Mouse (Mus musculus) embryo, embryonic 10.5 days (tissue): ENCODE measurements around the gene Bank1.

ENCODE experiments used
- DNase-seq: peaks from one replicate; pipeline ENCODE4 v3.0.0-alpha.2; 2015; ENCODE audit warnings: low spot score

Gene Bank1

DNA sequence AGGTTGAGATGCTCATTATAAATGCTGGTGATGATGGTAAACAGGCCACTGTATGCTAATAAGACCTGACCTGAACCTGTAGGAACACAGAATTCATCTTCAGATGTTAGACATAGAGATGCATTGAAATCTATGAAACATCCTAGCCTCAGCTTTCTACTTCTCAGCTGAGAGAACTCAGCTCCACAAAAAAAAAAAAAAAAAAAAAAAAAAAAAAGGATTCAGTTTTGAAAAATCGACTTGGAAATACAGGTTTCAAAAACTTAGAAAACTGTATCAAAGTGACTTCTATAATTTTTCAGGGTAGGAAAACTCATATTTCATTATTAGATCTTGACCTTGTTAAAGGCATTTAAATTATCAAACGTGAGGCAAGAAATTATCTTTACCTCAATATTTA is 222.5 kb downstream of the Bank1 start:
- DNase-seq = no peak

DNA sequence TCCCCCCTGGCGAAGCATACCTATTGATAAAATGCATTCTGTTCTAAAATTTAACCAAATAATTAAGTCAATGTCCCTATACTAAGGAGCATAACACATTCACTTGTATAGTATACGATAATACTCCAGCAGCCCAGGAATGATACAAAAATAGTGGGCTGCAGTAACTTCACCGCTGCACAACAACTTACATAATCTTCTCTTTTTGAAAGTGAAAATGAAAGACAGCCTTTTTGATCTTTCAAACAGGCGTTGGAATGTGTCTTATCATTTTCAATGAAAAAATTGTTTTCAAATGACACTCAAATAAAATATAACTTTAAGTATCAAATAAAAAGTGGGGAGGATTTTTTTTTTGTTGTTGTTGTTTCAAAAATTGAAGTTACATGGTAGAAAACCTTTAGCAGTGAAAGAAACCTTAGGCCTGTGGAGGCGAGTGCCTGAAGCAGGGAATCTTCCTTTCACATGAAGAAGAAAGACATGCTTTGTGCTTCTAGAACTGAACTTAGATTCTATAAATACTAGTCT is 224.8 kb downstream of the Bank1 start:
- DNase-seq = no peak

GRCm38 (mm10) chr3:136100292-136100691 is 225.6 kb downstream of the Bank1 start:
- no peak for DNase-seq

DNA sequence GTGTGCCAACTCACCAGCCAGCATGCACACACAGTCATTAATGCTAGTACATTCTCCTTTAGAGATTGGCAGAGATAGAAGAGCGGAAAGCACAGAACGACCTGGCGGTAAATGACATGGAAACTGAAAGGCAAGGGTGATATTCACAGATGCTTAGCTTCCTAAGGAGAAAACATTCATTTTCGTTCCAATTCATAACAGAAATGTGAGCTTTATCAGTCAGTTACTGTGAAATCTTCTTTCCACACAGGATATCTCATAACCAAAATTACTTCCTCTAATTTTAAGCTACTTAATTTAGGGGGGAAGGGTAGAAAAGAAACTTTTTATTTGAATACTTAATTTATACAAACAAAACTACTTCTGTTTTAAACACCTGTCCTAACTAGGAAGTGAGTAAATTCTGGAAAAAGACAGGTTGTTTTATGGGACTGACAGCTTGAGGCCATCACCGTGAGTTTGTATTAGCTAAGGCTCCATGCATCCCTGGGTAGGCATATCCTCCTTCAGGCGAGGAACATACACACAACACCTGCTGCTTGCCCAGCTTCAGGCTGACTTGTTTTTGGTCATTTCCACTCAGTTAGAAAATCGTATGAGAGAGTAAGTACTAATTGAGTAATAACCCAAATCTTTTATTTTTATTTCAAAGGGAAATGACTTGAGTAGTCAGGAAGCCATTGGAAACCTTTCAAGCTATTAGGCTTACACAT is 238.8 kb downstream of the Bank1 start:
- DNase-seq = no peak

- DNase-seq = no peak
Measured at GRCm38 (mm10) chr3:136086431-136086830, 239.4 kb downstream of the Bank1 start.

GRCm38 (mm10) chr3:136085077-136085476 is 240.8 kb downstream of the Bank1 start:
- no peak for DNase-seq

DNA sequence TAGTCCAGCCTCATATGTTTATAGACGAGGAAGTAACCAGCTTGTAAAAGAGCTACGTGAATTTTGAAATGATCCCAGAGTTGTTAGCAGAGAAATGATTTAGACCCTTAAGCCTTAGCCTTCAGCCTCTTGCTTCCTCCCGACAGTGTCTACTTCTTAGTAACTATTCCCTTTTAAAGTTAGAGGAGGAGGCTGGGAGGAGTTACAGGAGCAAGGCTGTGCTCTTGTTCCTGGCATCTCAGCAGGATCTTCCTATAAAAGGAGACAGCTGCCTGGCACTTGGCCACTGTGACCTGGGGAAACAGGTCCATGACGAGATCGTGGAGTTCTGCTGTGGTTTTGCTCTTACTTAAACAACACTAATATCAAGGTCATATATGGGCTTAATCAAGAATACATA is 241.8 kb downstream of the Bank1 start:
- no peak for DNase-seq

DNA sequence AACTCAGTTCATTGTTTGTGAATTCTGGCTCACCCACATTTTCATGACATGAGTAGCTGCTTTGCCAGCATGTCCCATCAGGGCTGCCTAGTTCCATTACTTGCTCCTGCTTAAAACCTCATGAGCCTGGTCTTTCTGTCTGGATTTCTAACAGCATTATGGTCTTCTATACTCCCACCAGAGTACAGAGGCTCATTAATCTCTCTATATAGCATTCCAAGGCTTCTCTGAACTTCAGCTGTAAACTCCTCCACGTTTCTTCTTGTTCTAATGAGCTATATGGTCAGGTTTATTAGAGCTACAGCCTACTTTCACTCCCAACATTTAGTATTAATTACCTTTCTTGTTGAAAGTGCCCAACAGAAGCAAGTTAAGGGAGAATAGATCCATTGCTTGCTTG is 244.6 kb downstream of the Bank1 start:
- no peak for DNase-seq

GRCm38 (mm10) chr3:136078535-136078934 is 247.3 kb downstream of the Bank1 start:
- DNase-seq = no peak

GRCm38 (mm10) chr3:136070394-136070793 is 255.5 kb downstream of the Bank1 start:
- no peak for DNase-seq

DNA sequence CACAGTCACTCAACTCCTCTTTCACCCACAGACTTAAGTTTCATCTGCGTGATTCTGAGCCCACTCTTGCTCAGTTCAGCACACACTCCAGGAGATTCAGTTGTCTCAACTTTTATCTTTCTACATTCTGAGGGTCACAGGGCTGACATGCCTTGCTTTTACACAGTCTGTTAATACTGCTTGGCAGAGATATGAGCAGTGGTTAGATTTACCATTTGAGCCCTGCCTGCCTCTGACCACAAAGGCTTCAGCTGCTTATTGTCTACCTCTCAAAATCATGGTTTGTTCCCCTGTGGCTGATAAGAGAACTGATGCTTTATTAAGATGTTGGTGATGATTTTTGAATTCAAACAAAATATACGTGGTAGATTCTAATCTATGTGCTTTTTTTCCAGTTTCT is 264.0 kb downstream of the Bank1 start:
- DNase-seq = no peak

- no peak for DNase-seq
Measured at GRCm38 (mm10) chr3:136050635-136051034, 275.2 kb downstream of the Bank1 start.

- DNase-seq = no peak
Measured at GRCm38 (mm10) chr3:136050215-136050614, 275.7 kb downstream of the Bank1 start.

DNA sequence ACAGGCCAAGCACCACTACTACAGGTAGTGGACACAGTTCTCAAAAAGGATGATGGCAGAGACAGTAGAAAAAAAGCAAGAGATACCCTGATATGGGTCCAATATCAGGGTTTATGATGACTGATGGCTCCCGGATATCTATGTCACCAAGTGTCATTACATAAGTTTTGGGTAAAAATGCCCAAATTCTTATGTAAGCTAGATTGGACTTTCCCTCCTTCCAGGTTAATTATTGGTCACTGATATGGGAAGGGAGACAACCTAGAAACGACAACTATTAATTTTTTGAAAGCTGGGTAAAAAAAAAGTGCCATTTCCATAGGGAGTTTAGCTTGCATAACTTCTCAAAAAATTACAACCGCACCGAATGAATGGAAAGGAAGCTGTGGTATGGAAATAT is 277.8 kb downstream of the Bank1 start:
- DNase-seq = no peak

DNA sequence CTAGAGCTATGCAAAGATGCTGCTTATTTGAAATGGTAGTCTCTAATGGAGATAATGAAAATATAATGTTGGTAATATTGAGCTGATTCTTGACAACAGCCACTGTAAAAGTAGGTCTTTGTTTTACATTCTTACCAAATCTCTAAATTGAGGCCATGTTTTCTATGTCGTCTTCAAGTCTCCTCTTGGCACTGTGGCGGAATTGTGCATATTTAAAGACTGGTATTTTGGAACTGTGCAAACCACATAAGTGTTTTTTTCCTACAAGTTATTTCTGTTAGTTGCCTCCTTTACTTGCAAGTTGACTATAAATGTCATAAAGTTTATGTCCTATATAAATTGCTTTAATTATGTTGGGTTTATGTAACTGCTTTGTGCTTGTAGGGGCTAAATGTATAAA is 280.5 kb downstream of the Bank1 start:
- no peak for DNase-seq

DNA sequence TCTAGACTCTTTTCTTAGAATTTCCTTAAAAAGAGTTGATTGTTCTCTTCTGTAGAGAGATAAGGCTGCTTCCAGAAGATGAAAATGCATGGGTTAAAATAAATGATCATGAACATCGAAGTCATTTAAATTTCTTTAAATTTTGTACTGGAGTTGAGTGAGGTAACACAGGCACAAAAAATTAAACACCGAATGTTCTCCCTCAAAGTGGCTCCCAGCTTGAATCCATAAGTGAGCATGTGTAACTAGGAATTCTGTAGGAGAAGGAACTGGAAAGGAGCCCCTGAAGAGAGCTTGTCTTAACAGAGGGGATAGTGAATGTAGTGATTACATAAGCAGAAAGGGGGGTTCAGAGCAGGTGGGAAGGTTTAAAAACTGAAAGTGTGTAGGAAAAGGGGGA is 285.8 kb downstream of the Bank1 start:
- DNase-seq = no peak

DNA sequence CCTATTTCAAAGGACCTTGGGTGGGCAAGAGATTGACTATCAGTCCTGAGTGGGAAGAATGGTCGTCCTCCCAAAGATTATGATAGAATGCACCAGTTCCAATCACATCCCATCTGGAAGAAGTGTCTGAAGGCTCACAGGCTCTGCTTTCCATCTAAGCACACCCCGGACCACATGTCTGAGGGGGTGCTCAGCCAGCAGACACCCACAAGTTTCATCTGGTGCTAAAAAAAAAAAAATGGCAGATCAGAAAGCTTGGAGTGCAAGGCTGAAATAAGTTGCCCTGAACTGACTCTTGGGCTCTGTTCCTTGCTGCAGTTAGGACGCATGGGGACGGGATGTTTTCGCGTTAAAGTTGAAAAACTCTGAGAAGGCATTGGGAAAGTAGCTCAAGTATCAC is 286.4 kb downstream of the Bank1 start:
- DNase-seq = no peak

GRCm38 (mm10) chr3:136037254-136037653 is 288.6 kb downstream of the Bank1 start:
- no peak for DNase-seq

DNA sequence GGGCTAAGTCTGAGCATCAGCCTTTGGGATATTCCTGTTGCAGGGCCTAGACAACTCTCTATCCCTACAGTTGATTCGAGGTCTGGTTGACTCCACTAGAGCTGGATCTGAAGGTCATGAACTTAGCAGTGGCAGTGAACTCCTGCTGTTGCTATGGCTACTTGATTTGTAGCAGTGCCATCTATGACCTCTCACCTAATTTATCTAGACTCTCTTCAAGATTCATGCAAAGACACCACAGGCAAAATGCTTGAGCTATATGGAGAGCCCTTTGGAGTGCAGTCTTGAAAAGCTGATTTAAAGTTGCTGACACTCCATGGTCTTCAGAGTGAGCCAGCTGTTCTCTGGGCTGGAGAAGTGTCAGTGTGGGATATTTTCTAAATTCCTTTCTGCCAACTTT is 290.1 kb downstream of the Bank1 start:
- DNase-seq = peak; percentile 50

DNA sequence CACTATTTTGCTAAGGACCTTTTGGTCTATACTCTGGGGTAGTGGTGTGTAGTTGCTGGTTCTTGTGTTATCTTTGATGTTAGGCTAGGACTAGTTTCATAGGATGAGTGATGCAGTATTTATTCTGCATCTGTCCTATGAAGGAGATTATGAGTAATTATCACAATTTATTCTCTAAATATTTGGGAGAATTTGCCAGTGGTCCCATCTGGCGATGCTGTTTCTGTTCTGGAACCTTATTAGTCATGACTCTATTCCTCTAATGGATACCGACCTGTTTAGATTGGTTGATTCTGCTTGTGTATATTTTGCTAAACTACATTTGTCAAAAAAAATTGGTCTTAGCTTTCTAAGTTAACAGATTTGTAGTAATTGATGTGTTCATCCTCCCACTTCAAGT is 301.0 kb downstream of the Bank1 start:
- DNase-seq = no peak

- no peak for DNase-seq
Measured at GRCm38 (mm10) chr3:136017517-136017916, 308.3 kb downstream of the Bank1 start.

DNA sequence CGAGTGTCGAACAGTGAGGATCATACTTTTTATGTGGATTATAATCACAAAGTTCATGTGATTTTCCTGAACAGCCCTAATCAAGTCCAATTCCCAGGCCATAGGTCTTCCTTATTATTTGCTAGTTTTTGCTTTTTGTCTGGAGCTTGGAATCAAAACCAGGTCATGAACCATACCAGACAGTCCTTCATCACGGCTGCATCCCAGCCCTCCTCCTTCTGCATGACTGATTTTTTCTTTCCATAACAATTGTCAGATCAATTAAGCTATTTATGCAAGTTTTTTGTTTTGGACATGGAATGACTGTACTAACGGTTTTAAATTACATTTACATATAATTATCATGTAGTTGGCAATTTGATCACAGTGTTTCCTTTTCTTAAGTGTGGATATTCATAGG is 315.2 kb downstream of the Bank1 start:
- DNase-seq = no peak

GRCm38 (mm10) chr3:136007846-136008245 is 318.0 kb downstream of the Bank1 start:
- DNase-seq = peak; percentile 30
